Mouse (Mus musculus) liver, embryonic 16.5 days (tissue): ENCODE data around the gene Tanc1. TPM values are rescaled to one million over a fixed set of nuclear protein-coding genes. Genes with fewer than 3 reads are reported as not detected.

Source experiments
- ATAC-seq: fragments of 200-750 bp; cut with Nextera tagmentation; 2 replicates; pipeline ENCODE4 v1.8.0; 2017; ENCODE audit warnings: low read depth, mild to moderate bottlenecking, moderate number of reproducible peaks, moderate library complexity
- H3K27ac ChIP-seq: fragments of 300-500 bp; sonication (generic); 2 replicates; pipeline ENCODE4 v1.5.1; 2014; ENCODE audit warnings: mild to moderate bottlenecking, low read length
- H3K27me3 ChIP-seq: fragments of 300-500 bp; sonication (generic); 2 replicates; pipeline ENCODE4 v1.6.1; 2014; ENCODE audit warnings: low read depth, low read length, mixed read lengths; ENCODE audit not compliant: control insufficient read depth, insufficient read depth
- H3K36me3 ChIP-seq: fragments of 300-500 bp; sonication (generic); 2 replicates; pipeline ENCODE4 v1.6.1; 2014; ENCODE audit warnings: mild to moderate bottlenecking; ENCODE audit not compliant: control insufficient read depth, insufficient read depth
- H3K4me1 ChIP-seq: fragments of 300-500 bp; sonication (generic); 2 replicates; pipeline ENCODE4 v1.6.1; 2014; ENCODE audit warnings: low read depth, low read length, mixed read lengths; ENCODE audit not compliant: control insufficient read depth
- H3K4me2 ChIP-seq: fragments of 300-500 bp; sonication (generic); 2 replicates; pipeline ENCODE4 v1.6.1; 2014; ENCODE audit warnings: low read depth, low read length, mixed read lengths
- H3K4me3 ChIP-seq: fragments of 300-500 bp; sonication (generic); 2 replicates; pipeline ENCODE4 v1.5.1; 2014; ENCODE audit warnings: low read depth, mild to moderate bottlenecking, low read length
- H3K9ac ChIP-seq: fragments of 300-500 bp; sonication (generic); 2 replicates; pipeline ENCODE4 v1.6.1; 2014; ENCODE audit warnings: low read depth, low read length
- H3K9me3 ChIP-seq: fragments of 300-500 bp; sonication (generic); replicated peaks from 2 replicates; pipeline ENCODE4 v1.6.1; 2016; ENCODE audit warnings: low read length; ENCODE audit not compliant: control insufficient read depth
- WGBS: fragments of 180-500 bp; shearing (Covaris S2); extraction: QIAGEN DNeasy Blood & Tissue Kit; methylation state at CpG from one replicate; pipeline ENCODE4 v1.1.7; 2014; ENCODE audit not compliant: insufficient replicate concordance; 5-methylcytosine and 5-hydroxymethylcytosine counted together
- polyA plus RNA-seq: library from polyadenylated mRNA; unstranded; fragments of >200 nt; fragmentation: Nextera tagmentation; extraction: Ambion mirVana; gene quantifications from 2 replicates; pipeline ENCODE4 v1.2.1, GENCODE M21; 2015

Gene Tanc1
- polyA plus RNA-seq, 1 experiment from 2014 or later: 3.9 TPM

DNA sequence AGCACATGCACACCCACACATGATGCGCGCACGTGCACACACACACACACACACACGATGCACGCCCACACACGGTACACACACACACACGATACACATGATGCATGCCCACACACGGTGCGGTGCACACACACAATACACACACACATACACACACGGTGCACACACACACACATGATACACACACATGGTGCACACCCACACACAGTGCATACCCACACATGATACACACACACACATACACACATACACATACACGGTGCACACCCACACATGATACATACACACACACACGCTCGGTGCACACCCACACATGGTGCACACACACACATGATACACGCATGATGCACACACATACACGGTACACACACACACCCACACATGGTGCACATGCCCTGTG, 206.8 kb downstream of the Tanc1 start:
- no peak for ATAC-seq
- Histone ChIP-seq H3K36me3 (no peaks in the 10 kb centered on the region), H3K9ac (no peak overlapping the region), H3K4me2 (no peak overlapping the region), H3K27me3 (no peaks in the 10 kb centered on the region), H3K4me1 (no peaks in the 10 kb centered on the region), H3K4me3 (no peak overlapping the region), H3K9me3 (no peaks in the 10 kb centered on the region), H3K27ac (no peak overlapping the region)
- 86% methylated on average over 15 of the region's 15 CpGs for WGBS

DNA sequence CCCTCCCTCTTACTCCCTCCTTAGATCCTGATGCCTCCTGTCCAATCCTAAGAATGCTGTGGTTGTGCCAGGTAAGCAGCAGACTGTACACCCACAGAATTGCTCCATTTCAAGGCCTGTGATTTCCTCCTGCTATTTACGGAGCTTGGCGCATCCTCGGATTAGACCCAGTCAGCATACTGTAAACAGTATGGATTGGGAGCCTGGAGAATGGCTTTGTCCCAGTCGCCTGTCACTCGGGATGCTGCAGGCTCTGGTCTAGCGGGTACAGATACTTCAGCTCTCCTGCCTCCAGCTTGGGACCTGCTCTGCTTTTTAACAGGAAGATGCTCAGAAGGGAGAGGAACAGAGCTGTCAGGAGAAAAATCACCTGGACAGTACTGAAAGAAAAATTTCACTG, 207.6 kb downstream of the Tanc1 start:
- ATAC-seq: no peak
- H3K27me3 ChIP-seq: no peaks in the 10 kb centered on the region
- H3K27ac ChIP-seq: no peak overlapping the region
- no peak overlapping the region for H3K9ac ChIP-seq
- H3K4me2 ChIP-seq: no peak overlapping the region
- H3K4me3 ChIP-seq: no peak overlapping the region
- no peaks in the 10 kb centered on the region for H3K9me3 ChIP-seq
- no peaks in the 10 kb centered on the region for H3K36me3 ChIP-seq
- WGBS: 75% methylated on average over 6 of the region's 6 CpGs
- no peaks in the 10 kb centered on the region for H3K4me1 ChIP-seq

DNA sequence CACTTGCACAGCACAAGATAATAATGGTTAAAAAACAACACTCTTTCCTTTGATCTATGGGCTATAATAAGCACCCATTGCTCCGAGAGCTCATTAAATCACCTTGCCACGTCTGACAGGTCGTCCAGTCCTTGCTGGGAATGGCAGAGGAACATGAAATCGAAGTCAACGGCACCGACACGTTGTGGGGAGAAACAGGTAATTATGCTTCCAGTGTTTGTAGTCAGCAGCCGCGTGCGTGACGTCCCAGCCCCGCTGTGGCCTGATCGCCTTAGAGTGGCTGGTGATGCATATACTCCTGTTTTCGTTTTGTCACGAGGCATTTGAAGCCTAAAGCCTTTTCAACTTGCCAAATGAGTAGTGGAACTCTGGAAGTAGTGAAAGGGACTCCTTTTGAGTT, 208.2 kb downstream of the Tanc1 start:
- no peak for ATAC-seq
- no peaks in the 10 kb centered on the region for H3K27me3 ChIP-seq
- WGBS: 71% methylated on average over 15 of the region's 15 CpGs

DNA sequence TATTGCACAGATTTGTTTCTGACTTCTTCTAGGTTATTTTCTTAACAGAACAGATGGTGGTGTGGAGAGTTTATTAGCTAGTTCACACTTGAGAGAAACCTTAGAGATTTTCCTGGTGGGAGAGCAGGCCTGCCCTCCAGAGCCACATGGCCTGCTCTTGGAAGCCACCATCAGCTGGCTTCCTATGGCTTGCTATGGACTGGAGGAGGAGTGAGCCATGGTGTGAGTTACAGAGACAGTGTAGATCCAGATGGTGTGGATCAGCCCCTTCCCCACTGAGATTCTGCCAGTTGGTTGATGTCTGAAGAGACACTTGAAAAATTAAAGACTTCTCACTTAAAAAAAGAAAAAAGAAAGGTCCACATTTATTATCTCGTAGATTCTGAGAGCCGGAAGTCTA, 209.2 kb downstream of the Tanc1 start:
- H3K36me3 ChIP-seq: no peaks in the 10 kb centered on the region
- no peak overlapping the region for H3K27ac ChIP-seq
- no peak overlapping the region for H3K9ac ChIP-seq
- no peaks in the 10 kb centered on the region for H3K9me3 ChIP-seq
- no peak overlapping the region for H3K4me3 ChIP-seq
- H3K4me1 ChIP-seq: no peaks in the 10 kb centered on the region
- ATAC-seq: no peak
- no peaks in the 10 kb centered on the region for H3K27me3 ChIP-seq
- no peak overlapping the region for H3K4me2 ChIP-seq
- 66% methylated on average over 2 of the region's 2 CpGs for WGBS

More for the DNA sequence above, 208.2 kb downstream of the Tanc1 start:
- Histone ChIP-seq H3K9ac (no peak overlapping the region), H3K27ac (no peak overlapping the region), H3K9me3 (no peaks in the 10 kb centered on the region), H3K4me2 (no peak overlapping the region), H3K4me3 (no peak overlapping the region), H3K4me1 (no peaks in the 10 kb centered on the region), H3K36me3 (no peaks in the 10 kb centered on the region)

DNA sequence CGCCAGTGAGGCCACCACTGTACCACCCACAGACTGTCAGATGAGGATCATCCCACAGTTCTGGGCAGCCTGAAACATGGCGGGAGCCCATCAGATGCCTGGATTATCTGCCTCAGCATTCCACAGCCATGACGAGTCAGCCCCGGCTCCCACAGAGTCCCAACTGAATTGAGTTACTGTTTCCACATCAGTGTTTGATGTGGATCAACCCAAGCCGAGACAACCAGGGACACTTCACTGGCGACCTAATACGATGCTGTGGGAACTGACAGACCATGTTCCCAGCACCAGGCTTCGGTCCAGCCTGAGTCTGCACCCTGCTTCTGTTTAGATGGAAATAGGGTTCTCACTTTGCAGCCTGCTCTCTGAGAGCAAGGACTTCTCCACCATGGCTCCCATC, 212.4 kb downstream of the Tanc1 start:
- 55% methylated on average over 8 of the region's 8 CpGs for WGBS
- no peak for ATAC-seq
- no peak overlapping the region for H3K9ac ChIP-seq

DNA sequence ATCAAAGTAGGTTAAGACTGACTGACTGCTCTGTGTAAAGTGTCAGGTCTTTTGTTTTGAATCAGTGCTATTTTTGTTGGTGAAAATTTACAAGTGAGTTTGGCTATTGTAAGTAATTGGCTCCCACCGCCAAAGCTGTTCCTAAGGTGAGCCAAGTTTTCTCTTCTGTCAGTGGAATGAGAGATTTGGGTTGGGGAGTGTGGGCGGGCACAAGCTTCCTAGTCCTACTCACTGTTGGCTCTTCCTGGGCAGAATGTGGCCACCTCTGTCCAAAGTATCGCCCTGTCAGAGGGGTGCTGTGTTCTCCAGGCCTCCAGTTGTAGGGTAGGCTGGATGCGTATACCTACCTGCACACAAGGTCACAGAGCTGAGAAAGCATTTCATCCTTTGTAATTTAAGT, 213.5 kb downstream of the Tanc1 start:
- no peak overlapping the region for H3K4me3 ChIP-seq
- no peak overlapping the region for H3K9ac ChIP-seq
- no peak for ATAC-seq
- H3K9me3 ChIP-seq: no peaks in the 10 kb centered on the region
- no peaks in the 10 kb centered on the region for H3K36me3 ChIP-seq
- no peaks in the 10 kb centered on the region for H3K27me3 ChIP-seq
- 67% methylated on average over 4 of the region's 4 CpGs for WGBS
- no peak overlapping the region for H3K27ac ChIP-seq
- no peaks in the 10 kb centered on the region for H3K4me1 ChIP-seq
- no peak overlapping the region for H3K4me2 ChIP-seq

More for the DNA sequence above, 212.4 kb downstream of the Tanc1 start:
- Histone ChIP-seq H3K9me3 (no peaks in the 10 kb centered on the region), H3K27me3 (no peaks in the 10 kb centered on the region), H3K36me3 (no peaks in the 10 kb centered on the region), H3K4me3 (no peak overlapping the region), H3K4me2 (no peak overlapping the region), H3K27ac (no peak overlapping the region), H3K4me1 (no peaks in the 10 kb centered on the region)

DNA sequence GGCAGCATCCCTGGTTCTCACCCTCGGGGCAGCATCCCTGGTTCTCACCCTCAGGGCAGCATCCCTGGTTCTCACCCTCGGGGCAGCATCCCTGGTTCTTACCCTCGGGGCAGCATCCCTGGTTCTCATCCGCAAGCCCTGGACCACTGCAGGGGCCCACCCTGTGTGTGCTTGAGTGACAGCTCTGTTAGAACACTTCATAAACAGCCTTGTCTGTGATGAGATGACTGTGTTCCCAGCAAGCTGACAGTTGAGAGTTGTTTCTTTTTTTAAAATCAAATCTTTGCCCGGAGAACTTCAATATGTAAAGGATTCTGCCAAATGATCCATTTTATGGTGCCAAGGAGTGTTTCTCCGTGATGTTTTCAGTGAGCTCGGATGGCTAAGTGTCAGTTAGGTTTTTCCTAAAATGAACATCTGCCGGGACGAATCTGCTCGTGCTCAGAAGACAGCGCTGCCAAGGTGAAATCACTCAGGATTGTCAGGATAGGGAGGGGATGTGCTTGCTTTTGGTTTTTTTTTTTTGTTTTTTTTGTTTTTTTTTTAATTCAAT, 216.3 kb downstream of the Tanc1 start:
- Histone ChIP-seq H3K36me3 (no peaks in the 10 kb centered on the region), H3K27me3 (no peaks in the 10 kb centered on the region), H3K27ac (no peak overlapping the region), H3K9ac (no peak overlapping the region), H3K4me2 (no peak overlapping the region), H3K9me3 (no peaks in the 10 kb centered on the region), H3K4me1 (no peaks in the 10 kb centered on the region), H3K4me3 (no peak overlapping the region)
- 68% methylated on average over 11 of the region's 11 CpGs for WGBS
- ATAC-seq: no peak

DNA sequence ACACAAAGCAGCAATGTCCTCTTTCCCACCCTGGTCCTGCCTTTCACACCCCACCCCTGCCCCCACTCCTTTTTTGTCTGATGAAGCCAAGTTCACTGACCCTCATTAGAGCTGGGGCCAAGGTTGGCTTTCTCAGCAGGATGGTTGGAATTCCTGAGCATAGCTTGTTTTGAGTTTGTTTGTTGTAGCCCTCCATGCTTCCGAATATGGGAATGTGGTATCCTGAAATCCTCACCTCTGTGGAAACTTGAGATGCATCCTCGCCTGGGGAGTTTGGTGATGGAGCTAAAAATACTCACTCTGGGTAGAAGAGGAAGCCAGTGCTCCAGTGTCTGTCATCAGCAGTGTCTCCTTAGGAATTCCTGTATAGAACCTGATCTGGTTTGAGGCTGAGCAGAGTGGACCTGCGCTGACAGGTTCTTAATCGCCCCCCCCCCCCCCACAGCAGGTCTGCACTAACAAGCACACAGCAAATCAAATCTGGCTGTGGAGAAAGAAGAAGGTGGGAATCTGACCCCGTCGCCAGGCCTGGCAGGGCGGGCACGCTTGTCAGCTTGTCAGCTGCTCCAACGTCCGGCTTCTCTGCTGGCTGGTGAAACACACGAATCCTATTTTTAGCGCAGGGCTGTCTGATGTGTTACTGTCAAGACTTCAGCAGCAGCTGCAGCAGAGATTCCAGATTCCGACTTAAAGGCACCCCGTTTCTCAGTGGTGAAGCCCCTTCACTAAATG, 217.1 kb downstream of the Tanc1 start:
- H3K4me2 ChIP-seq: no peak overlapping the region
- no peak for ATAC-seq
- no peak overlapping the region for H3K4me3 ChIP-seq
- H3K27me3 ChIP-seq: no peaks in the 10 kb centered on the region
- H3K4me1 ChIP-seq: no peaks in the 10 kb centered on the region
- H3K27ac ChIP-seq: no peak overlapping the region
- H3K9me3 ChIP-seq: no peaks in the 10 kb centered on the region
- WGBS: 26% methylated on average over 14 of the region's 14 CpGs
- no peaks in the 10 kb centered on the region for H3K36me3 ChIP-seq
- no peak overlapping the region for H3K9ac ChIP-seq

DNA sequence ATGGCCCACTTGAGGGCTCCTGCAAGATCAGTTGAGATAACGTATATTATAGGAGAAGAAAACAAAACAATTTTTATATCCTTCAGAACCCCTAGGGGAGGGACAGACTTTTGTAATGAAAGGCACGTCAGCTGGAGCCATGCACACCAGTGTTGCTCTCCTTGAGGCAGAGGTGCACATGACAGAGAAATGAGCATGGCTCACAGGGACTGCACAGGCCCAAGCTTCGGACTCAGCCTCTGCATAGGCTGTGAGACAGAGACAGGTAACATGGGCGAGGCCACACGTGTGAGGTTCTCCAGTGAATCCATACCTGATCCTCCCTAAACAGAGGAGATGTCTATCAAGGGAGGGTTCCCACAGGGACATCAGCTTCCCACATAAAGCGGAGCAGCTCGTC, 217.9 kb downstream of the Tanc1 start:
- no peaks in the 10 kb centered on the region for H3K4me1 ChIP-seq
- H3K9ac ChIP-seq: no peak overlapping the region
- H3K4me2 ChIP-seq: no peak overlapping the region
- no peaks in the 10 kb centered on the region for H3K27me3 ChIP-seq
- no peak overlapping the region for H3K27ac ChIP-seq
- H3K36me3 ChIP-seq: no peaks in the 10 kb centered on the region
- no peak for ATAC-seq
- no peak overlapping the region for H3K4me3 ChIP-seq
- WGBS: 70% methylated on average over 7 of the region's 7 CpGs
- no peaks in the 10 kb centered on the region for H3K9me3 ChIP-seq
